Mouse (Mus musculus) layer of hippocampus, postnatal 10 days (tissue): ENCODE data around the gene Rnf123. TPM values are rescaled to one million over a fixed set of nuclear protein-coding genes. Genes with fewer than 3 reads are reported as not detected.
A peak's percentile ranks its signal among the peaks of the same experiment; 100 is the strongest.
"Not testable (repeated sequence)": the region's sequence is repeated elsewhere in the genome, so short reads cannot be mapped to it uniquely, and the experiment has no call there.

Experiments
- DNase-seq, 2 experiments: peaks; one replicate each; pipeline ENCODE4 v3.0.0; 2021; ENCODE audit warnings: low spot score in 2 of 2
- microRNA-seq, 2 experiments: library from miRNA; unstranded; fragments of <30 nt; microRNA quantifications; one replicate each; pipeline ENCODE4 v1.2.0; 2021
- total RNA-seq, 2 experiments: library from RNA; stranded (reverse); gene quantifications; 2 replicates each; pipeline ENCODE4 v1.2.3; 2021

Gene Rnf123
- total RNA-seq, 2 experiments from 2014 or later, result 82.4 to 90.0 TPM

GRCm38 (mm10) chr9:108046582-108046981 lies 36.6 kb downstream of the Rnf123 start:
- DNase-seq, result no peak

GRCm38 (mm10) chr9:108044751-108045492 lies 38.2 kb downstream of the Rnf123 start:
- no peak for DNase-seq

GRCm38 (mm10) chr9:108035331-108036156 lies 47.6 kb downstream of the Rnf123 start:
- no peak for DNase-seq

GRCm38 (mm10) chr9:108032126-108032525 lies 51.0 kb downstream of the Rnf123 start:
- no peak for DNase-seq

- DNase-seq, result no peak
These were observed 55.3 kb downstream of the Rnf123 start for GRCm38 (mm10) chr9:108027867-108028266.

- DNase-seq, result no peak
These were observed 56.6 kb downstream of the Rnf123 start for GRCm38 (mm10) chr9:108026584-108026983.

- DNase-seq, result no peak
These were observed 59.9 kb downstream of the Rnf123 start for GRCm38 (mm10) chr9:108023216-108023615.

- DNase-seq, result no peak
These were observed 62.4 kb downstream of the Rnf123 start for GRCm38 (mm10) chr9:108020741-108021140.

- no peak for DNase-seq
These were observed 66.0 kb downstream of the Rnf123 start for GRCm38 (mm10) chr9:108017127-108017526.

- not testable (repeated sequence) for DNase-seq
These were observed 69.6 kb downstream of the Rnf123 start for GRCm38 (mm10) chr9:108013577-108013976.

- no peak for DNase-seq
These were observed 72.8 kb downstream of the Rnf123 start for GRCm38 (mm10) chr9:108010385-108010784.

- DNase-seq, result no peak
These were observed 75.1 kb downstream of the Rnf123 start for GRCm38 (mm10) chr9:108008041-108008440.

- peak in 1 of 2 experiments; percentile 20 for DNase-seq
These were observed 79.6 kb downstream of the Rnf123 start for GRCm38 (mm10) chr9:108003531-108003890.

GRCm38 (mm10) chr9:108002778-108003530 lies 80.2 kb downstream of the Rnf123 start:
- no peak for DNase-seq

GRCm38 (mm10) chr9:108001922-108002770 lies 81.0 kb downstream of the Rnf123 start, which contains the start of gene Ip6k1:
Gene Ip6k1 (plus strand): TSS chr9:108002501.
- peak; percentile 100 for DNase-seq

Small RNAs within 50 kb of the gene (microRNA-seq; reads per million reads assigned to microRNA genes)
- gene Gm47303, result 0 to 0.59 reads per million in 2 experiments
- gene Mir7088, result 0 reads per million in 2 experiments

Other genes starting within 250 kb of the Rnf123 start
- gene Rbm6, start 210.1 kb downstream of the Rnf123 start, total RNA-seq, result 10 to 100 TPM; 59.4 to 68.4 TPM
- 10 to 100 TPM; 15.4 TPM for gene Mon1a, start 195.2 kb downstream of the Rnf123 start, total RNA-seq
- gene Mst1r, start 176.5 kb downstream of the Rnf123 start, total RNA-seq, result 1 to 10 TPM; 4.2 to 7.2 TPM
- not detected for gene Actl11, start 154.9 kb downstream of the Rnf123 start, total RNA-seq
- 100 to 1,000 TPM; 441 to 473 TPM for gene Camkv, start 147.7 kb downstream of the Rnf123 start, total RNA-seq
- gene Traip, start 133.2 kb downstream of the Rnf123 start, total RNA-seq, result 10 to 100 TPM; 19.6 to 25.9 TPM
- 1 to 10 TPM; 3.7 to 4.1 TPM for gene Uba7, start 107.8 kb downstream of the Rnf123 start, total RNA-seq
- 1 to 10 TPM; 1.4 TPM for gene Gm20661, start 100.3 kb downstream of the Rnf123 start, total RNA-seq
- 10 to 100 TPM in 1 of 2 experiments, 1 to 10 TPM in 1; 10.0 to 10.3 TPM for gene Inka1, start 97.5 kb downstream of the Rnf123 start, total RNA-seq
- 1 to 10 TPM; 4.1 to 4.9 TPM for gene Cdhr4, start 90.8 kb downstream of the Rnf123 start, total RNA-seq
- 1 to 10 TPM in 1 of 2 experiments, not detected in 1; 1.1 TPM for gene Gm20662, start 87.0 kb downstream of the Rnf123 start, total RNA-seq
- gene Ip6k1, start 80.8 kb downstream of the Rnf123 start, total RNA-seq, result 100 to 1,000 TPM; 159 to 163 TPM
- gene Gmppb, start 34.1 kb downstream of the Rnf123 start, total RNA-seq, result 10 to 100 TPM; 16.0 to 18.3 TPM
- 1 to 10 TPM; 2.0 to 2.1 TPM for gene Amigo3, start 30.2 kb downstream of the Rnf123 start, total RNA-seq
- gene Mst1, start 2.9 kb downstream of the Rnf123 start, total RNA-seq, result not detected
- 10 to 100 TPM; 41.0 to 46.7 TPM for gene Apeh, start 11.3 kb upstream of the Rnf123 start, total RNA-seq
- gene Bsn, start 107.0 kb upstream of the Rnf123 start, total RNA-seq, result 100 to 1,000 TPM; 129 to 137 TPM
- 100 to 1,000 TPM; 132 to 136 TPM for gene Dag1, start 180.6 kb upstream of the Rnf123 start, total RNA-seq
- gene Nicn1, start 207.1 kb upstream of the Rnf123 start, total RNA-seq, result 10 to 100 TPM; 86.6 to 92.6 TPM
- 10 to 100 TPM; 24.6 to 26.5 TPM for gene Amt, start 213.5 kb upstream of the Rnf123 start, total RNA-seq
- 100 to 1,000 TPM; 212 to 222 TPM for gene Rhoa, start 222.8 kb upstream of the Rnf123 start, total RNA-seq
- 10 to 100 TPM; 44.8 to 46.9 TPM for gene Tcta, start 222.8 kb upstream of the Rnf123 start, total RNA-seq